Mouse (Mus musculus): Measurements from ENCODE around the gene Dst. TPM values are rescaled to one million over a fixed set of nuclear protein-coding genes. Genes with fewer than 3 reads are reported as not detected.
A peak's percentile ranks its signal among the peaks of the same experiment; 100 is the strongest.

Gene Dst
- total and polyA plus RNA-seq, 3 experiments, result 0.83 to 1.1 TPM; not detected in 1

GRCm38 (mm10) chr1:33960439-33960838, 52.4 kb downstream of the Dst start:
- TF ChIP-seq GATA1 (IDR thresholded peaks at IDR 0.05; ENCODE audit: borderline replicate concordance, low read length) (no peak), GATA2 (IDR thresholded peaks at IDR 0.05; ENCODE audit: borderline replicate concordance, low read depth, low read length) (no peak), CTCF (IDR thresholded peaks at IDR 0.05; ENCODE audit: low read depth, low read length) (no peak), TAL1 (conservative IDR thresholded peaks at IDR 0.05; ENCODE audit: low read depth, low read length) (no peak), POLR2AphosphoS5 (IDR thresholded peaks at IDR 0.05; ENCODE audit: insufficient replicate concordance, low read depth, low read length) (no peak)
- Histone ChIP-seq H3K4me3 (ENCODE audit: low read depth, low read length) (no peak overlapping the region), H3K4me1 (ENCODE audit: insufficient read depth, low read depth, low read length) (no peaks in the 10 kb centered on the region), H3K9me3 (replicated peaks) (no peaks in the 10 kb centered on the region), H3K36me3 (replicated peaks) (no peaks in the 10 kb centered on the region), H3K27me3 (ENCODE audit: insufficient read depth, low read length) (0 out of 2 replicates have a peak, but pooled peaks cover 3% of the 10 kb centered on the region)
- DNase-seq (ENCODE audit: low spot score), result no peak
- no peak for ATAC-seq (ENCODE audit: extremely low read depth, insufficient number of reproducible peaks, low FRiP score, poor library complexity, severe bottlenecking)

- Histone ChIP-seq H3K27me3 (ENCODE audit: insufficient read depth, low read length) (0 out of 2 replicates have a peak, but pooled peaks cover 3% of the 10 kb centered on the region), H3K9me3 (replicated peaks) (no peaks in the 10 kb centered on the region), H3K4me1 (ENCODE audit: insufficient read depth, low read depth, low read length) (no peaks in the 10 kb centered on the region), H3K36me3 (replicated peaks) (no peaks in the 10 kb centered on the region), H3K4me3 (ENCODE audit: low read depth, low read length) (no peak overlapping the region)
- ATAC-seq (ENCODE audit: extremely low read depth, insufficient number of reproducible peaks, low FRiP score, poor library complexity, severe bottlenecking) (no peak; the same call in 1 of the 2 replicates), DNase-seq (ENCODE audit: low spot score) (no peak)
- no peak for TF ChIP-seq GATA1 (IDR thresholded peaks at IDR 0.05; ENCODE audit: borderline replicate concordance, low read length)
- no peak for TF ChIP-seq CTCF (IDR thresholded peaks at IDR 0.05; ENCODE audit: low read depth, low read length)
- TF ChIP-seq POLR2AphosphoS5 (IDR thresholded peaks at IDR 0.05; ENCODE audit: insufficient replicate concordance, low read depth, low read length), result no peak
- no peak for TF ChIP-seq TAL1 (conservative IDR thresholded peaks at IDR 0.05; ENCODE audit: low read depth, low read length)
- TF ChIP-seq GATA2 (IDR thresholded peaks at IDR 0.05; ENCODE audit: borderline replicate concordance, low read depth, low read length), result no peak
Measured at GRCm38 (mm10) chr1:33964643-33965042, 56.6 kb downstream of the Dst start.

- no peak for DNase-seq (ENCODE audit: low spot score)
- Histone ChIP-seq H3K4me1 (ENCODE audit: insufficient read depth, low read depth, low read length) (no peaks in the 10 kb centered on the region), H3K9me3 (replicated peaks) (no peaks in the 10 kb centered on the region), H3K4me3 (ENCODE audit: low read depth, low read length) (no peak overlapping the region), H3K36me3 (replicated peaks) (no peaks in the 10 kb centered on the region), H3K27me3 (ENCODE audit: insufficient read depth, low read length) (0 out of 2 replicates have a peak, but pooled peaks cover 7% of the 10 kb centered on the region)
- TF ChIP-seq CTCF (IDR thresholded peaks at IDR 0.05; ENCODE audit: low read depth, low read length) (no peak), POLR2AphosphoS5 (IDR thresholded peaks at IDR 0.05; ENCODE audit: insufficient replicate concordance, low read depth, low read length) (no peak), TAL1 (conservative IDR thresholded peaks at IDR 0.05; ENCODE audit: low read depth, low read length) (no peak), GATA1 (IDR thresholded peaks at IDR 0.05; ENCODE audit: borderline replicate concordance, low read length) (no peak), GATA2 (IDR thresholded peaks at IDR 0.05; ENCODE audit: borderline replicate concordance, low read depth, low read length) (no peak)
- no peak for ATAC-seq (ENCODE audit: extremely low read depth, insufficient number of reproducible peaks, low FRiP score, poor library complexity, severe bottlenecking)
Measured at GRCm38 (mm10) chr1:33965824-33966223, 57.8 kb downstream of the Dst start.

- Histone ChIP-seq H3K4me1 (ENCODE audit: insufficient read depth, low read depth, low read length) (no peaks in the 10 kb centered on the region), H3K27me3 (ENCODE audit: insufficient read depth, low read length) (0 out of 2 replicates have a peak, but pooled peaks cover 7% of the 10 kb centered on the region), H3K9me3 (replicated peaks) (no peaks in the 10 kb centered on the region), H3K4me3 (ENCODE audit: low read depth, low read length) (no peak overlapping the region), H3K36me3 (replicated peaks) (no peaks in the 10 kb centered on the region)
- DNase-seq (ENCODE audit: low spot score), result no peak
- ATAC-seq (ENCODE audit: extremely low read depth, insufficient number of reproducible peaks, low FRiP score, poor library complexity, severe bottlenecking), result no peak
- TF ChIP-seq GATA1 (IDR thresholded peaks at IDR 0.05; ENCODE audit: borderline replicate concordance, low read length), result no peak
- peak; percentile 39; the same call in 1 of the 2 replicates for TF ChIP-seq CTCF (IDR thresholded peaks at IDR 0.05; ENCODE audit: low read depth, low read length)
- TF ChIP-seq GATA2 (IDR thresholded peaks at IDR 0.05; ENCODE audit: borderline replicate concordance, low read depth, low read length), result no peak
Measured at GRCm38 (mm10) chr1:33966328-33966727, 58.3 kb downstream of the Dst start.

DNA sequence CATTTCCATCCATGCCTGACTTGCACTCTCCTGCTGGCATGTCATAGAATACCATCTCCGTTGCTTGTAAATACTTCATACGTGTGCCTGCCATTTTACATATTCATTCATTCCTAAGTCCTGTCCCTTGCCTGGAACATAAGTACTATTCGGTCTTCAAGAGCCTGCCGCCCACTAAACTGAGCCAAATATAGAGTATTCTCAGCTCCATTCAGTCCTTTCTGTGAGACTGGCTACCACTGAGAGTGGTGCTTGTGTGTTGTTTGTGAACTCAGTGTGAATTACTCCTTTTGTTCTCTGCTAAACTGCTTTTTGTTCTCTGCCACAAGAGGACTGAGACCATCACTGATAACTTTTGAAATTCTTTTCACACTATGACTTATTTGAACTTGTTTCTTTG, 59.2 kb downstream of the Dst start:
- Histone ChIP-seq H3K9me3 (replicated peaks) (no peaks in the 10 kb centered on the region), H3K27me3 (ENCODE audit: insufficient read depth, low read length) (peaks cover 12% of the 10 kb centered on the region; the same call in 1 of the 2 replicates), H3K36me3 (replicated peaks) (no peaks in the 10 kb centered on the region), H3K4me1 (ENCODE audit: insufficient read depth, low read depth, low read length) (no peaks in the 10 kb centered on the region), H3K4me3 (ENCODE audit: low read depth, low read length) (no peak overlapping the region)
- ATAC-seq (ENCODE audit: extremely low read depth, insufficient number of reproducible peaks, low FRiP score, poor library complexity, severe bottlenecking) (no peak), DNase-seq (ENCODE audit: low spot score) (no peak)
- TF ChIP-seq GATA2 (IDR thresholded peaks at IDR 0.05; ENCODE audit: borderline replicate concordance, low read depth, low read length) (no peak), CTCF (IDR thresholded peaks at IDR 0.05; ENCODE audit: low read depth, low read length) (no peak), POLR2AphosphoS5 (IDR thresholded peaks at IDR 0.05; ENCODE audit: insufficient replicate concordance, low read depth, low read length) (no peak), GATA1 (IDR thresholded peaks at IDR 0.05; ENCODE audit: borderline replicate concordance, low read length) (no peak), TAL1 (conservative IDR thresholded peaks at IDR 0.05; ENCODE audit: low read depth, low read length) (no peak)

DNA sequence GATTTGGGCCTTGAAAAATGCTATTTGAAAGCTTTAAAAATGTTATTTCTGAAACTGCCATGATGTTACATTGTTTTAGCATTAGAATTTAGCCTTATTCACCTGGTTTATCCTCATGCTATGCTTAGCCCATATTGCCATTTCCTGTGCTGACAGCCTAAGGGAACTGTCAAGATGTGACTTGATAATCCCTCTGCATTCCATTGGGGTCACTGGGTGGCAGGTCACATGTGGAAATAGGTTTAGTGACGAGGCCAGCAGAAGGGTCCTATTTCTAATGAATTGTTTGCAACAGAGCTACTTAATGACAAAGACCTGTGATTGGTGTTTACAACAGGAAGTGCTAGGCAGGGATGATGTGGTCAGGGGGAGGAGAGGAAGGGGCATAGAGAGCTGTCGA, 61.9 kb downstream of the Dst start:
- Histone ChIP-seq H3K9me3 (replicated peaks) (no peaks in the 10 kb centered on the region), H3K4me3 (ENCODE audit: low read depth, low read length) (no peak overlapping the region), H3K4me1 (ENCODE audit: insufficient read depth, low read depth, low read length) (no peaks in the 10 kb centered on the region), H3K36me3 (replicated peaks) (no peaks in the 10 kb centered on the region), H3K27me3 (ENCODE audit: insufficient read depth, low read length) (peaks cover 12% of the 10 kb centered on the region; the same call in 1 of the 2 replicates)
- TF ChIP-seq GATA2 (IDR thresholded peaks at IDR 0.05; ENCODE audit: borderline replicate concordance, low read depth, low read length) (no peak), POLR2AphosphoS5 (IDR thresholded peaks at IDR 0.05; ENCODE audit: insufficient replicate concordance, low read depth, low read length) (no peak), CTCF (IDR thresholded peaks at IDR 0.05; ENCODE audit: low read depth, low read length) (no peak), GATA1 (IDR thresholded peaks at IDR 0.05; ENCODE audit: borderline replicate concordance, low read length) (no peak), TAL1 (conservative IDR thresholded peaks at IDR 0.05; ENCODE audit: low read depth, low read length) (no peak)
- DNase-seq (ENCODE audit: low spot score) (no peak), ATAC-seq (ENCODE audit: extremely low read depth, insufficient number of reproducible peaks, low FRiP score, poor library complexity, severe bottlenecking) (no peak)
